Mouse (Mus musculus) spleen, postnatal 14 days (tissue): ENCODE measurements around the gene Gper1.
A peak's percentile ranks its signal among the peaks of the same experiment; 100 is the strongest.

ENCODE experiments used
- DNase-seq, 2 experiments: peaks; one replicate each; pipeline ENCODE4 v3.0.0; 2021 to 2022; ENCODE audit warnings: low spot score in 2 of 2

Gper1 gene

DNA sequence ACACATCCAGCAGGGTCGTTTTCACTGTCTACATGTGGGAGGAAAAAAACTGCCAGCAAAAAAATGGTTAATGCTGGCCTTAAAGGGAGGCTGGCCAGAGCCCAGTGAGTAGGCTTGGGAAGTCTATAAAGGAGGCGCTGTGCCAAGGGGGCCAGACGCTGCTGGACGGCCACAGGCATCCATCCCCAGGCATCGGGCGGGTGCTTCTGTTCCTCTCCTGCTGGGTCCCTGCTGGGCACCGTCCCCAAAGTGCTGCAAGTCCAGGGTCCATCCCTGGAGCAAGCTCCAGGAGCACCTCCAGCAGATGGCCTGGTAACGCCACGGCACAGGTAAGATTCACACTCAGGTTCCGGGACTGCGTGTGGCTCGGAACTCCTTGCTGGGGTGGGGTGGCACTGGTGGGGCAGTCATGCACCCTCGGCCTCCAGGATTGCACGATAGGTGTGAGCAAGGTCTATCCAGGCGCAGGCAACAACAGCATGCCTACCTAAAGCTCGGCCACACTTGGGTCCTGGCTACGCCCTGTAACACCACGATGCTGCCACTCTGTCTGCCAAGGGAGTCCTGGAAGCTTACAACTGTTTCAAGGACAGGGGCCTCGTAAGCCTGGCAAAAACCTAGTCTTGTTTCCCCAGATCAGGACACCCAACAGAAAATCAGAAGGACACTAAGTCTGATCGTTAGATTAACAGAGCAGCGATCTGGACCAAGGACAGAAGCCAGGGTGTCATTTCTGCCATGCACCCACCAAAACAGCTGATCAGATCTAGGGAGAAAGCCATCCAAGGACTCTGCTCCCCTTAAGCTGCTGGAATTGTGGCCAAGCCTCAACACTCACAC, at the start of gene Gper1:
Gene Gper1 (plus strand): TSS at position 126 of the 840 bp plus-strand sequence.
- no peak for DNase-seq

- no peak for DNase-seq
Observed at GRCm38 (mm10) chr5:139373889-139374444, 49.0 kb upstream of the Gper1 start.

GRCm38 (mm10) chr5:139374841-139375240, 48.1 kb upstream of the Gper1 start:
- DNase-seq, result no peak

- DNase-seq, result no peak
Observed at GRCm38 (mm10) chr5:139377468-139378270, 45.3 kb upstream of the Gper1 start, which contains the start of gene Gpr146. TSS of gene Gpr146 (plus strand) at chr5:139377697.

- DNase-seq, result no peak
Observed at GRCm38 (mm10) chr5:139378271-139378556, 44.7 kb upstream of the Gper1 start.

DNA sequence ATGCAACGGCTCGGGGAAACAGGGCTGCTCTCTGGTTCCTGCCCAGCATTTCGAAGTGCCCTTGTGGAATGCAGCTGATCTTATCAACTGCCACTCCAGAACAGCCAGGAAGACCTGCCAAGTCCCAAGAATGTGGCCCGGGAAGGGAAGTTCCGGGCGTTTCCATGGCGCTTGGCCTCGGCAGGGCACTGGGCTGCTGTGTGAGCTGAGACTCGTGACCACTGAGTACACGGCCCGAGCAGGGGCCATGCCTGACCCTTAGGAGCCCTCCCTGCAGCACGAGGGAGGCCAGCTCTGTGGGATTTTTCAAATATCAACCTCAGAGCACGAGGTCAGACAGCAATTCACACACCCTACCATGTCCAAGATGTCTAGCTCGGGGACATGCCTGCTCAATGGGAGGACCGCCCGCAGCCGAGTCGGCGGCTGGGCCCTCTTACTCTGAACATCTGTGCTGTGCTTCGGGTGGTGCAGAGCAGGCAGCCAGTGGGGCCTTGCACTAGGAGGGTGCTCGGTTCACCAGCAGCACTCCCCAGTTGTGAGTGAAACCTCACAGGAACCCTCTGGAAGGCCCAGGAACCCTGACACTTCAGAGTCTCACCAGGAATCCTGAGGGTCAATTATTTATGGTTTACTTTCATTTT, 43.8 kb upstream of the Gper1 start:
- DNase-seq, result no peak

- DNase-seq, result no peak
Observed at GRCm38 (mm10) chr5:139379771-139380384, 43.1 kb upstream of the Gper1 start.

- peak; percentile 89 to 90 for DNase-seq
Observed at GRCm38 (mm10) chr5:139380385-139381248, 42.3 kb upstream of the Gper1 start.

DNA sequence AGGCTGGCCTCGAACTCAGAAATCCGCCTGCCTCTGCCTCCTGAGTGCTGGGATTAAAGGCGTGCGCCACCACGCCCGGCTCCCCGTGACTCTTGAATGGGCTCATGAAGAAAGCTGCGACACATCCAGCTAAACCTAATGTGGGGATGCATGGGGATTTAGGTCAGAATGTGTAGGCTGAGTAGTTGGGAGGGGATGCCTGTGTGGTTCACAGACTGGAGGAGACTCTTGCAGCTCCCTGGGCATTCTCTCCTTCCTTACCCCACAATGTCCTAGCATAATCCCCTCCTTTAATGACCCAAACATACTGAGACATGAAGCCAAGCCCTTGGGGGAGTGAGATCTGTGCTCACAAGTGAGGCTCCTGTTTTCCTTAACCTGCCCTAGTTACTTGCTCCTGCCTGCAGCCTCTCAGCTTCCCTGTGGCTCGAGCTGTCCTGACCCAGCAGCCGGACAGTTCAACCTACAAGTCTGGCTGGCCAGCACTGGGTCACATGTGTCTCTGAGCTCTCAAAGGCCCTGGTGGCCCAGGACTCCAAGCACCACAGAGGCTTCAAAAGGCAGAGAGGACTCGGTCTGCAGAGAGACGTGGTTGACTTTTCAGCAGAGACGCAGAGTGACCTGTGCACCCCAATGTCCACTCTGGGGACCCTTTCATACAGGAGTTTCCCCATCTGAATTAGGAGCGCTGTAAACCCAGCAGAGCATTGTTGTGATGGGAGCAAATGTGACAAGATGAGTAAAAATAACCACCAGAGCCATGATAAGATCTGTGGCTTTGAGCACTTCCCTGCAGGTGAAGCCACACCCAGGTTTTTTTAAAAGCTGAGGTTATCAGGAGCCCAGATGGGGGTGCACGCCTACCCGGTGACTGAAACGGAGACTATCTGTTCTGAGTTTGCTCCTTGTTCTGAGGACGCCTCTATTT, 41.1 kb upstream of the Gper1 start:
- peak in 1 of 2 experiments; percentile 55 for DNase-seq

DNA sequence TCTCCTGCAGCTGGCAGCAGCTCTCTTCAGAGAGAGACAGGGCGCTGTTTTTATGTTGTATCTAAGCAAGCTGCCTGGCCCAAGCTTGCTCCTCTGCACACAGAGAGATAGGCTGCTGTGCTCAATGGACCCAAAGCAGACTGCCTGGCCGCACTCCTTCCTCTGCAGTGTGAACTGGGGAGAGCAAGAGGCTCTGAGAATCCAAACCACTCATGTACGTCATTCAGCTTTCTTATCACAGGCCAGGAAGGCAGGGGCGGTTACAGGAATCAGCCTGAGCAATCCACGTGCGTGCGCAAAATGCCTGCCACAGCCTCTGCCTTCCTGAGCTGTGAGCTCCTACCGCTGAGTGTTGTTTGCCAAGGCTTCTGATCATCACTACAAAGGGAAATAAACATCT, 40.2 kb upstream of the Gper1 start:
- DNase-seq, result peak in 1 of 2 experiments; percentile 50

DNA sequence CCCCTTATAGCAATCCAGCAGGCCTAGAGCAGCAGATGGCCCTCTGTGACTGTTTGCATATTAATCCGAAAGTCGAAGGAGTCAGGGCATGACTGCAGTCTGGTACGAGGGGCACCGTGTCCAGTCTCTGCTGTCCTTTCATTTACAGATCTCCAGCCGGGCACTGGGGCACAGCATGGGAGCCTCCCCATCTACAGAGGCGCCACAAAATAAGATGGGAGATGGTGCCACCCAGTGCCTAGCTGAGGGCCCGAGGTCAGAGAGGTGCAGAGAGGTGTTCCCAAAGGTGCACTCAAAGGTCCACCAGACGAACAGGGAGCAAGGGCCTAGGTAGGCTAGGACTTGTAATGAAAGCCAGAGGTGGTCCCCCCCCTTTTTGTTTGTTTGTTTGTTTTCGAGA, 39.7 kb upstream of the Gper1 start:
- DNase-seq, result no peak

- no peak for DNase-seq
Observed at GRCm38 (mm10) chr5:139384531-139384930, 38.4 kb upstream of the Gper1 start.

DNA sequence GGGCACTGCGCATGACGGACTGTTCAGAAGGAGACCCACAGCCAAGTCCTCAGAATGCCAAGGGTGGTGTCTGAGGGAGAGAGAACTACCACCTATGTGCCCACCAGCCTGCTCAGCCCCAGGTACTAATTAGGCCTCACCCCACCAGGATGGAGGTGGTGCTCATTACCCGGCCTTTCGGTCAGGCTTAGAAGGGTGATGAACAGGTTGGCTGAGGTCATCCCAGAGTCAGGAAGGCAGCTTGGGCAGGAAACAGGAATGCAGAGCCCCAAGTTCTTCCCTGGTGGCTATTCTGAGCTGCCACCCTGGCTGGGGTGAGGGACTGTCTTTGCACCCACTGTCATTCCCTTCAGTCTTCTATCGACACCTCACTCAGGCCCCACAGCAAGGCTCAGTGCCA, 36.9 kb upstream of the Gper1 start:
- no peak for DNase-seq

DNA sequence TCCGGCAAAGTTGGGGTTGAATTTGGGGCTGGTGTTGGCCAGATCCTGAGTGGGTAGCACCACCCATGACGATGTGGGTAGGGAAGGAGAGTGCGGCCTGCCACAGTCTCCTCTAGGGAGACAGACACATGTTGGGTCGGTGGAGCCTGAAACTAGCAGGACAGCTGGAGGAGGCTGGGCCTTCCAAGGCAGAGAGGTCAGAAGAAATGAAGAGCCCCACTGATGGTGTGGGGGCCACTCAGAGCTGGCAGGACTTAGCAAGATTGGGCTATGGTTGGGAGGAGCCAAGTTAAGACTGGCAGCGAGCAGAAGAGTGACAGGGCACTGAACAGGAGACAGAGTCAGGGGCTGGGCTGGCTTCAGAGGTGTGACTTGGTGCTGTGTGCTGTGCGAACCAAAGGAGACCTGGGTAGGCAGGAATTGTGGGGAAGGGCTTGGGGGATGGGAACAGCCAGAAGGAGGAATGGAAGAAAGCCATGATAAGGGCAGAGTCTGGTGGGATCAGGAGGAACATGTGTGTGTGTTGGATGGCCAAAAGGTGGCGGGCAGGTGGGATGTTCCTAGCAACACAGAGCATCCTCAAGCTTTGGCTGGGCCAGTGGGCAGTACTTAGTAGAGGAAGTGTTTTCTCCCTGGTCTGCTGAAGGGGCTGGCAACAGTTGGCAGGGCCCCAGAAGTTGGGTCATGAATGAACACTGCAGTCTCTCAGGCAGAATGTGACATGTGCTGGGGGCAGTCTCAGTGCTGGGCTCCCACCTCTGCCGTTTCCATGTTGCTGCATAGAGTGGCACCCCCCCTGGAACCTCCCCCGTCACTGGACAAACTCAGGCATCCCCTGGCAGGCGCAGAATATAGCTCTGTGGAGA, 35.4 kb upstream of the Gper1 start:
- no peak for DNase-seq

- DNase-seq, result no peak
Observed at GRCm38 (mm10) chr5:139388195-139388570, 34.8 kb upstream of the Gper1 start.

GRCm38 (mm10) chr5:139388694-139389675, 34.0 kb upstream of the Gper1 start:
- DNase-seq, result no peak

- DNase-seq, result peak; percentile 63 to 68
Observed at GRCm38 (mm10) chr5:139389676-139390061, 33.3 kb upstream of the Gper1 start.
